Mouse (Mus musculus): ENCODE results near the gene Plcb3.

DNA sequence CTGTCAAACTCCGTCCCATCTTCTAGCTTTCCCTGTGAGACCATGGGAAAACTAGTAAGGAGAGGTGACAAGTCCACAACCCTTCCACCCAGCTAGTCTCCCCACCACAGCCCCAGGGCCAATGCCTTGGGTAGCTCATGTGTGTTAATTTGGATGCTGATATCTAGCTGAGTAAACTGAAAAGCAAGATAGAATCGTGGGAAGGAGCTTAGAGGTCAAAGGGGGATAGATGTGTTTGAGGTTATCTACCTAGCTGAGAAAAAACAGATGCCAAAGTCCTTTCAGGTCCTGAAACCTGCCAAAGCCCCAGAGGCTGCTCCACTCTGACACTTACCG, 2.3 kb upstream of the Plcb3 start:
- TF ChIP-seq CTCF (IDR thresholded peaks at IDR 0.05; ENCODE audit: extremely low read depth, insufficient read length, insufficient replicate concordance, low read depth, low read length) (no peak), POLR2A (IDR thresholded peaks at IDR 0.05; ENCODE audit: low read depth, low read length) (no peak)

Data from small intestine, adult 2 months (tissue).